Mouse (Mus musculus): ENCODE data around the gene Ulk4. TPM values are rescaled to one million over a fixed set of nuclear protein-coding genes. Genes with fewer than 3 reads are reported as not detected.
"Not testable (repeated sequence)": the region's sequence is repeated elsewhere in the genome, so short reads cannot be mapped to it uniquely, and the experiment has no call there.

Ulk4 gene
- polyA plus RNA-seq, 1 experiment from 2014 or later: 134 TPM

DNA sequence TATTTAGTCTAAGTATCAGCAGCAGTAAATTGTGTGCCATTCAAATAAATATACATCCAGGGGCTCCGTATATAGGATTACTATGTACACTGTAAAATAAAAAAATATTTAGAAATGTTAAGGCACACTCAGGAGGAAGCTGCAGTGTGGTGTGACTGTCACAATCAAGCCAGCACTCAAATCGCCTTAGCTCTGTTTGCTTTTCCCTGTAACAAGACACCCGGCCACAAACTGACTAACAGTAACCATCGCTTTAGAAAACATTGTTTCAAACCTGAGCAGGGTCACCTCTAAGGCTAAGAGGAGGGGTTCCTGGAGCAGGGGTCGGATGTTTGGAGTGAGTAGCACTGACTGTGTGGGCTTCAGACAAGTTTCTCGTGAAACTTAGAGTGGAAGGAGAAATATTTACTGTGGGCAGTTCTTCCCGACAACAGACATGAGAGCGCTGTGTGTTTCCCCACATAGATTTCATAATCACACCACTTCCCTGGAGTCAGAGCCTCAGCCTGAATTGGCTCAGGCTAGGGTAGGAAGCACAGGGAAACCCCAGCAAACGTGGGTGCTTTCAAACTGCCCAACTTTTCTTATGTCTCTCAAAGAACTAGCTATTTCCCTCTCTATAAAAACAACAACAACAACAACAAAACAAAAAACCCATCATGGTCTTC lies 349.9 kb downstream of the Ulk4 start:
- Histone ChIP-seq H3K9ac (replicated peaks) (no peak overlapping the region), H3K27ac (replicated peaks) (no peak overlapping the region), H3K4me1 (0 out of 2 replicates have a peak, but pooled peaks cover 4% of the 10 kb centered on the region), H3K9me3 (no peaks in the 10 kb centered on the region), H3K4me2 (replicated peaks) (no peak overlapping the region), H3K36me3 (no peaks in the 10 kb centered on the region), H3K27me3 (no peaks in the 10 kb centered on the region), H3K4me3 (no peak overlapping the region)
- ATAC-seq (replicated peaks): no peak
- 34% methylated on average over 9 of the region's 9 CpGs for WGBS

DNA sequence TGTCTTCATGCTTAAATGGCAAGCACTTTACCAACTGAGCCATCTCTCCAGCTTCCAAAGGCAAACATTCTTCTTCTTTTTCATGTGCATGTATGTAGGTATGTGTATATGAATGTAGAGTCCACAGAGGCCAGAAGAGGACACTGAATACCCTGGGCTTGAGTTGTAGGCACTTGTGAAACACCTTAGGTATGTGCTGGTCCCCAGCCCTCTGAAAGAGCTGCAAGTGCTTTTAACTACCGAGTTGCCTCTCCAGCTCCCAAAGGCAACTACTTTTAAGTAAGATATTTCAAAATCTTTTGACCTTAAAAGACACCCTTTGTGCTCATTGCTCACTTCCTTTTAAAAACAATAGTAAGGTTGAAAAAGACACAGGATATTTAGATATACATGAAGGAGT lies 350.9 kb downstream of the Ulk4 start:
- Histone ChIP-seq H3K27ac (replicated peaks) (no peak overlapping the region), H3K27me3 (no peaks in the 10 kb centered on the region), H3K4me3 (no peak overlapping the region), H3K4me2 (replicated peaks) (no peak overlapping the region), H3K36me3 (no peaks in the 10 kb centered on the region), H3K9me3 (no peaks in the 10 kb centered on the region), H3K9ac (replicated peaks) (no peak overlapping the region), H3K4me1 (0 out of 2 replicates have a peak, but pooled peaks cover 4% of the 10 kb centered on the region)
- ATAC-seq (replicated peaks): no peak
- 70% methylated on average over 1 of the region's 1 CpGs for WGBS

DNA sequence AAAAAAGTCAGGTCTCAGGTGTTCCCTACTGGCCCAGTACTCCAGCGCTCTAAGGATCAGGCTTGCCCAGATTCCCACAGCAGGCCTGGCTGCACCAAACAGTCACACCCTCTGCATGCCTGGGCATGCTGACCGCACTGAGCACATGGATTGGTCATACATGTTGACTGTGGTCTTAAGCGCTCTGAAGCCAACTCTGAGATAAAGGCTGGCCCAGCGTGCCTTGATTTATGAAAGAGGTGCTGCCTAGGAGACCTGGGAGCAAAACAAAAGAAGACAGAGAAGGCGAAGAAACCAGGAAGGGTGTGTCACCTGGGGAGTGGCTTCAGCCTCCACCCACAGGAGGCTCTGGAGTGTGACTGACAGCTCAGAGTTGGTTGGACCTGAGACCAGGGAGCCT lies 357.9 kb downstream of the Ulk4 start:
- Histone ChIP-seq H3K9ac (replicated peaks) (no peak overlapping the region), H3K4me2 (replicated peaks) (no peak overlapping the region), H3K27me3 (no peaks in the 10 kb centered on the region), H3K4me1 (peaks cover 4% of the 10 kb centered on the region; the same call in 1 of the 2 replicates), H3K9me3 (no peaks in the 10 kb centered on the region), H3K27ac (replicated peaks) (no peak overlapping the region), H3K36me3 (no peaks in the 10 kb centered on the region), H3K4me3 (no peak overlapping the region)
- no peak for ATAC-seq (replicated peaks)
- WGBS: 72% methylated on average over 5 of the region's 5 CpGs

DNA sequence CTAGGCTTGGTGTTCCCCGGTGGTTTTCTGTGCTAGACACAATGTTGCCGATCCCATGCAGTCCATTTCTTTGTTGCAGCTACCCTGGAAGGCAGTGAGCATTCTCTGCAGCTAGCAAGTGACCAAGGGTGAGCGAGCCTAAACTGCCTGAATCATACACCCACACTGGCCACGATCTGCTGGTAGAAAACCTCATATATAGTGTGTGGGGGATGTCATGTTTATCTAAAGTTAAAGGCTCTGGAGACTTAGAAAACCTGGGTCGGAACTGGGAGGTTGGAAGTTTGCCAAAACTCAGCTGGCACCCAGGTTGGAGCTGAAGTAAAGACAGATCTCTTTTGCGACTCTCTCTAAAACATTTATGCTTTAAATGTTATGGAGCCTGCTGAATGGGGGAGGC lies 358.4 kb downstream of the Ulk4 start:
- Histone ChIP-seq H3K27ac (replicated peaks) (no peak overlapping the region), H3K4me2 (replicated peaks) (no peak overlapping the region), H3K4me3 (no peak overlapping the region), H3K9ac (replicated peaks) (no peak overlapping the region), H3K27me3 (no peaks in the 10 kb centered on the region), H3K9me3 (no peaks in the 10 kb centered on the region), H3K36me3 (no peaks in the 10 kb centered on the region), H3K4me1 (peaks cover 4% of the 10 kb centered on the region; the same call in 1 of the 2 replicates)
- ATAC-seq (replicated peaks): no peak
- WGBS: 43% methylated on average over 6 of the region's 6 CpGs

DNA sequence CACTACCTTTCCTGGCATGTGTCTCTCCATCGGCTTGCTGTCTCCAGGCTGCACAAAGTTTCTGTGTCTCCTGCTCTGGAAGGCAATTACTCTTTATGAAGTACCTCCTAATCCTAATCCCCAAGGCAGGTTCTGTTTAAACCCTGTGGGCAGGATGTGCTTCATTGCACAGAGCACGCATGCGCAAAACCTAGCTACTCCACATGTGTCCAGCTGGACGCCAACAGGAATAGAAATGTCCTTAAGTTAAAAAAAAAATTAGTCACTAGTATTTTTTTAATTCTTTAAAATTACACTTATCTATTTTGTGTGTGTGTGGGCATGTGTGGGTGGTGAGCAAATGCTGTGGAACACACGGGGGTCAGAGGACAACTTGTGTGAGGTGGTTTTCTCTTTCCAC lies 358.8 kb downstream of the Ulk4 start:
- no peak for ATAC-seq (replicated peaks)
- no peaks in the 10 kb centered on the region for H3K36me3 ChIP-seq
- WGBS: 83% methylated on average over 5 of the region's 5 CpGs

DNA sequence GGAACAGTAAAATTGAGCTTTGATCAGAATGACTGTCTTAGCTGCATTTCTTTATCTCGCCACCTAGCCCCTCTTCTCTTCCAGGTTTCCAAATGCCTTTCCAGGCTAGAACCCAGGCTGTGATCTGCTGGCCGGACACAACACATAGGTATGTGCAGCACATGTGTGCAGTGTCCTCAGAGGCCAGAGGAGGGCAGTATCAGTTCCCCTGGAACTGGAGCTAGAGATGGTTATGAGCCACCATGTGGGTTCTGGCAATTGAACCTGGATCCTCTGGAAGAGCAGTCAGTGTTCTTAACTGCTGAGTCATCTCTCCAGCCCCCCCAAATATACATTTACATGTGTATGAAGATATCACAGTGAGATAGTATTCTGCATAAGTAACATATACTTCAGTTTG lies 359.4 kb downstream of the Ulk4 start:
- H3K4me1 ChIP-seq; H3K9ac ChIP-seq (replicated peaks); H3K27ac ChIP-seq (replicated peaks); H3K9me3 ChIP-seq; H3K4me2 ChIP-seq (replicated peaks); H3K4me3 ChIP-seq; H3K27me3 ChIP-seq; ATAC-seq (replicated peaks); H3K36me3 ChIP-seq: not testable (repeated sequence)
- WGBS: 97% methylated on average over 2 of the region's 2 CpGs

More for the DNA sequence above, 358.8 kb downstream of the Ulk4 start:
- no peaks in the 10 kb centered on the region for H3K9me3 ChIP-seq
- H3K4me3 ChIP-seq: no peak overlapping the region
- H3K4me2 ChIP-seq (replicated peaks): no peak overlapping the region
- peaks cover 4% of the 10 kb centered on the region; the same call in 1 of the 2 replicates for H3K4me1 ChIP-seq
- H3K9ac ChIP-seq (replicated peaks): no peak overlapping the region
- no peak overlapping the region for H3K27ac ChIP-seq (replicated peaks)
- no peaks in the 10 kb centered on the region for H3K27me3 ChIP-seq

DNA sequence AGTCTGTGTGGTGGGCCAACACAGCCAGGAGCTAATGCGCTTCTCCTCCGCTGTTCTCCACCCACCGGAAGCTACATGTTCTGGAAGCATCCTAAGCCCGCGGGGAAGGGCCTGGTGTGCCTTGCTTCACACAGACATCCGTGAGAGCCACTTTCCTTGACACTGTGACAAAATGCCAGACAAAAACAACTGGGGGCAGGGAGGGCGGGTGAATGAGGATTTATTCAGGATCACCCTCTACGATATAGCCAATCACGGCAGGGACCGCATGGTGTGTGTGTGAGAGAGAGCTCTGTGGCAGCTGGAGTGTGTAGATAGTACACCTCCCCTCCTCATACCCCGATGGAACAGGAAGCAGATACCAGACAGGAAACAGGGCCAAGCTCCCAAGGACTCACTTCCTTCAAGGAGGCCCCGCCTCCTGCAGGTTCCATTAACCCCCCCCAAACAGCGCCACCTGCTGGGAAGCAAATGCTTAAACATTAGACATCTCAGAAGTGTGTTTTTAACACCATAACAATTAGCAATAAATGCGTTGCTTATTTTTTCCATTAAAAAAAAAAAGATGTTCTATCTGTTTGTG lies 362.0 kb downstream of the Ulk4 start:
- 91% methylated on average over 14 of the region's 14 CpGs for WGBS
- H3K9me3 ChIP-seq: no peaks in the 10 kb centered on the region

DNA sequence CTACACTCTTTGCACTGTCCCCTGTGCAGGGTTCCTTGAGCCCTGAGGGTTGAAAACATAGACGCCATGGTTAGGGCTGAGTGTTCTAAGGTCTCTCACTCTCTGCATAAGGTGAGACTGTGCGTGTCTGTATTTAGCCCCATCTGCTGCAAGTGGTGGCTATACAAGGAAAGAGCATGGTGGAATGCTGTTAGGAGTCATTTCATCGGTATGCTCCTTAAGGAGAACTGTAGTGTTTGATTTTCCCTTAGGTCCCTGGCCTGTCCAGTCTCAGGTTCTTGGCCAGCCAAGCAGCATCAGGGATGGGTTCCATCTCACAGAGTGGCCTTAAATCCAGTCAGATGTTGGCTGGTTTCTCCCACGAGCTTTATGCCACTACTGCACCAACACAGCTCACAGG lies 362.6 kb downstream of the Ulk4 start:
- Histone ChIP-seq H3K4me1 (peaks cover 4% of the 10 kb centered on the region; the same call in 1 of the 2 replicates), H3K36me3 (no peaks in the 10 kb centered on the region), H3K9ac (replicated peaks) (no peak overlapping the region), H3K27ac (replicated peaks) (no peak overlapping the region), H3K27me3 (no peaks in the 10 kb centered on the region), H3K4me2 (replicated peaks) (no peak overlapping the region), H3K4me3 (no peak overlapping the region), H3K9me3 (no peaks in the 10 kb centered on the region)
- no peak for ATAC-seq (replicated peaks)
- WGBS: 95% methylated on average over 4 of the region's 4 CpGs

More for the DNA sequence above, 362.0 kb downstream of the Ulk4 start:
- Histone ChIP-seq H3K4me2 (replicated peaks) (no peak overlapping the region), H3K27ac (replicated peaks) (no peak overlapping the region), H3K4me1 (peaks cover 4% of the 10 kb centered on the region; the same call in 1 of the 2 replicates), H3K36me3 (no peaks in the 10 kb centered on the region), H3K4me3 (no peak overlapping the region), H3K9ac (replicated peaks) (no peak overlapping the region), H3K27me3 (no peaks in the 10 kb centered on the region)
- no peak for ATAC-seq (replicated peaks)

DNA sequence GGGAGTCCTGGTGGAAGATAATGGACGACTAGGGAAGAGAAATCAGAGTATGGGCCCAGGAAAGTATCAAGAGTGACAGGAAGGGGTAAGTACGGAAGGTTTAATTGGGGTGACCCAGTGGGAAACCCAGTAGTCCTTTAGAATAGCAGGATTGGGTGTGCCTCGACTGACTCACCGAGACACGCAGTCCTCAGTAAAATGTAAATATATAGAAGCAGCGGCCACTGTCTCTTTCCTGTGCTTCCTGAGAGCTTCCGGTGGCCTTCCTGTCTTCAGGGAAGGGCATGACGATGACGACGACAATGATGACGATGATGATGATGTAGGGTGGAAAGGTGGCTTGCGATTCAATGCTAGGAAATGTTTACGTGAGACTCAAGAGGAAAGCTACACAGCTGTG lies 363.8 kb downstream of the Ulk4 start:
- no peaks in the 10 kb centered on the region for H3K36me3 ChIP-seq
- H3K4me3 ChIP-seq: no peak overlapping the region
- H3K27me3 ChIP-seq: no peaks in the 10 kb centered on the region
- H3K4me2 ChIP-seq (replicated peaks): no peak overlapping the region
- no peak overlapping the region for H3K27ac ChIP-seq (replicated peaks)
- ATAC-seq (replicated peaks): no peak
- no peak overlapping the region for H3K9ac ChIP-seq (replicated peaks)
- 91% methylated on average over 13 of the region's 13 CpGs for WGBS
- H3K4me1 ChIP-seq: no peaks in the 10 kb centered on the region
- no peaks in the 10 kb centered on the region for H3K9me3 ChIP-seq

DNA sequence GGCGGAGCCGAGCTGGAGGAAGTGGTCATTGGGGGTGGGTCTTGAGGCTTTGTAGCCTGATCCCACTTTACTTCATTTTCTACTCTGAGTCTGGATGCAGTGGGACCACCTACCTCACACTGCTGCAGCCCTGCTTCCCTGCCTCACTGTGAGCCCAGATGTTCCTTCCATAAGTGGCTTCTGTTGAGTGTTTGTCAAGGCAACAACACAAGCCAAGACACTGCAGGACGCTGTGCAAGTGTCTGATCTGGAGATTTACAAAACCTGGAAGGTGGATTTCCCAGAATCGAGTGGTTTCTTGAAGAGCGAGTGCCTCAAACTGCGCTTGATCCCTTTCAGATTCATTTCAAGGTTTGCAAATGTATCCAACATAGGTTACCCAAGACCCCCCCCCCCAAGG lies 368.5 kb downstream of the Ulk4 start:
- 82% methylated on average over 6 of the region's 6 CpGs for WGBS
- Histone ChIP-seq H3K27me3 (no peaks in the 10 kb centered on the region), H3K4me1 (no peaks in the 10 kb centered on the region), H3K27ac (replicated peaks) (no peak overlapping the region), H3K36me3 (no peaks in the 10 kb centered on the region), H3K4me3 (no peak overlapping the region), H3K9me3 (no peaks in the 10 kb centered on the region), H3K9ac (replicated peaks) (no peak overlapping the region), H3K4me2 (replicated peaks) (no peak overlapping the region)
- ATAC-seq (replicated peaks): no peak
